In the genomic region with DNA sequence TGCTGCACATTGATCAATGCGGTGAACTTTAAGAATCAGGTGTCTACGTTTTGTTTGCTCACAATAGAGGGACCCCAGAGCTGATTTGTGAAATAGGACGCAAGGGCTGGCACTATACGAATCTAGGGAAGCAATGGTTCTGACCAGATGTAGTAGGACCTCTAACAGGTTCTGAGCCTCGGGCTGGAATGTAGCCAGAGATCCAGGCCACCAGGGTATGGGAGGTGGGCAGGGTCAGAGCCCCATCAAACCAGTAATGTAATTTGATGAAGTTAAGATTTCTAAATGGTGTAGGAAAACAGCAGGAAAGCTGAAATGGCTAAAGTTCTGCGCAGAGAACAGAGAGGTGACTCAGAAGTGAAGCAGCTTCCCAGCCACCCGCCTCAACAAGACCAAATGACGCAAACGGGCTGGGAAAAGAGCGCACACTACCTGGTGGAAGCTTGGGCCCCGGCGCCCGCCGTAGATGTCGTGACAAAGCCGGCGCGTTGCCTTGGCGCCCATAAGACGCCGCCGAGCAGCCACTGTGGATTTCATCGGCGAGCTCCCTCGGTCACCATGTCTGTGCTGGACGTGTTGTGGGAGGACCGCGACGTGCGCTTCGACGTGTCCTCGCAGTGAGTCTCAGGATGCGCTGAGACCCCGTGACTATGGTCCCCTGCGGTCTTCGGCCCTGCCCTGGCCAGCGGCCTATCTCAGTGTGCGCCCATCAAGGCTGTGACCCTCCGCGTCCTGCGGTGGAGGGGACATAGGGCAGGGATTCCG, we compare ENCODE assay signal across 7 mouse cellular contexts. TPM values are rescaled to one million over a fixed set of nuclear protein-coding genes. Genes with fewer than 3 reads are reported as not detected.
DNase-seq lines count a peak whose midpoint lies in the region; ATAC-seq lines count a peak whose summit lies in the region.

A gene (plus strand): TSS at position 446 of the 765 bp plus-strand sequence.

- H3K4me3 ChIP-seq in limb, embryonic 10.5 days = peak within 1 kb of the TSS; percentile 90
- H3K4me3 ChIP-seq in midbrain, embryonic 13.5 days (replicated peaks) = peak within 1 kb of the TSS; percentile 65

- ATAC-seq in midbrain, embryonic 13.5 days = peak; percentile 97

- no peaks in the 10 kb centered on the region for H3K9me3 ChIP-seq in limb, embryonic 10.5 days (replicated peaks)
- H3K9me3 ChIP-seq in midbrain, embryonic 13.5 days = no peaks in the 10 kb centered on the region

- peak within 1 kb of the TSS; percentile 70 for H3K4me2 ChIP-seq in midbrain, embryonic 13.5 days (replicated peaks)

- DNase-seq in adrenal gland, adult 2 months = peak; percentile 96
- peak; percentile 96 for DNase-seq in embryo, embryonic 11 days
- peak; percentile 76 to 91 for DNase-seq in gastrocnemius, postnatal 4 days (ENCODE audit: low spot score in 2 of 2)
- DNase-seq in kidney, adult 11 months = peak; percentile 88
- DNase-seq in limb, embryonic 10.5 days (ENCODE audit: low spot score) = peak; percentile 93
- peak; percentile 25 for DNase-seq in spleen, adult 12 weeks (ENCODE audit: low spot score)

- peak within 1 kb of the TSS; percentile 77 for H3K9ac ChIP-seq in midbrain, embryonic 13.5 days (replicated peaks)

- H3K36me3 ChIP-seq in limb, embryonic 10.5 days = no peaks in the 10 kb centered on the region
- no peaks in the 10 kb centered on the region for H3K36me3 ChIP-seq in midbrain, embryonic 13.5 days

- peak within 1 kb of the TSS; percentile 78 for H3K27ac ChIP-seq in limb, embryonic 10.5 days
- no peak within 1 kb of the TSS for H3K27ac ChIP-seq in midbrain, embryonic 13.5 days

- peaks cover 13% of the 10 kb centered on the region; the same call in 1 of the 2 replicates for H3K4me1 ChIP-seq in limb, embryonic 10.5 days
- peaks cover 8% of the 10 kb centered on the region for H3K4me1 ChIP-seq in midbrain, embryonic 13.5 days (replicated peaks)

- 3% methylated on average over 43 of the region's 43 CpGs for WGBS in limb, embryonic 10.5 days
- WGBS in midbrain, embryonic 13.5 days = 3% methylated on average over 43 of the region's 43 CpGs

- H3K27me3 ChIP-seq in limb, embryonic 10.5 days (ENCODE audit: low read depth, poor library complexity, severe bottlenecking) = no peaks in the 10 kb centered on the region
- peaks cover 3% of the 10 kb centered on the region; the same call in 1 of the 2 replicates for H3K27me3 ChIP-seq in midbrain, embryonic 13.5 days

RNA-seq across cellular contexts. Expression of the gene that starts here (rescaled TPM):
- total RNA-seq in adrenal gland, adult 2 months (2021) = 1 to 10 TPM; 7.0 to 8.3 TPM
- polyA plus RNA-seq in adrenal gland, adult 2 months (2012; rRNA removed) = 0.07 and 0.43 TPM in 2 replicates
- 1 to 10 TPM; 6.3 to 6.7 TPM for total RNA-seq in gastrocnemius, postnatal 4 days (2021)
- 16.1 and 16.8 TPM in 2 replicates for polyA plus RNA-seq in limb, embryonic 10.5 days (2016; fragmentation: Nextera tagmentation; extraction: Ambion mirVana)
- 24.3 and 24.8 TPM in 2 replicates for polyA plus RNA-seq in midbrain, embryonic 13.5 days (2015; fragmentation: Nextera tagmentation; extraction: Ambion mirVana)

Comparison
In these comparisons a context has a peak if more than half of its experiments do, and no peak if none do; other contexts are left out.
1. RNA of the gene that starts here (polyA plus RNA-seq): 24.3 to 24.8 TPM in midbrain, embryonic 13.5 days and 16.1 to 16.8 TPM in limb, embryonic 10.5 days; 0.07 to 0.43 TPM in adrenal gland, adult 2 months; every median in the first group is over 10 times any median in the second.
2. DNase-seq: peak in every context shown above with its lines; median percentile 96 in adrenal gland, adult 2 months; 96 in embryo, embryonic 11 days; 93 in limb, embryonic 10.5 days; 88 in kidney, adult 11 months; 84 in gastrocnemius, postnatal 4 days; 25 in spleen, adult 12 weeks.